Mouse (Mus musculus) intestine, embryonic 16.5 days (tissue): ENCODE results near the gene Colq. TPM values are rescaled to one million over a fixed set of nuclear protein-coding genes. Genes with fewer than 3 reads are reported as not detected.

ENCODE experiments used
- ATAC-seq: fragments of 200-750 bp; cut with Nextera tagmentation; 2 replicates; pipeline ENCODE4 v1.8.0; 2017; ENCODE audit warnings: moderate TSS enrichment, moderate library complexity
- H3K27ac ChIP-seq: fragments of 300-500 bp; sonication (generic); 2 replicates; pipeline ENCODE4 v1.5.1; 2014; ENCODE audit warnings: mild to moderate bottlenecking, low read length
- H3K27me3 ChIP-seq: fragments of 300-500 bp; sonication (generic); replicated peaks from 2 replicates; pipeline ENCODE4 v1.6.1; 2014; ENCODE audit warnings: low read length, control low read depth, mixed read lengths; ENCODE audit not compliant: control insufficient read depth, insufficient read depth
- H3K36me3 ChIP-seq: fragments of 300-500 bp; sonication (generic); 2 replicates; pipeline ENCODE4 v1.6.1; 2014; ENCODE audit warnings: low read length, control low read depth; ENCODE audit not compliant: control insufficient read depth, insufficient read depth
- H3K4me1 ChIP-seq: fragments of 300-500 bp; sonication (generic); 2 replicates; pipeline ENCODE4 v1.6.1; 2014; ENCODE audit warnings: low read length, control low read depth, mixed read lengths; ENCODE audit not compliant: control insufficient read depth, insufficient read depth
- H3K4me2 ChIP-seq: fragments of 300-500 bp; sonication (generic); 2 replicates; pipeline ENCODE4 v1.6.1; 2014; ENCODE audit warnings: low read depth, low read length, control low read depth
- H3K4me3 ChIP-seq: fragments of 300-500 bp; sonication (generic); 2 replicates; pipeline ENCODE4 v1.5.1; 2014; ENCODE audit warnings: mild to moderate bottlenecking, low read length
- H3K9ac ChIP-seq: fragments of 300-500 bp; sonication (generic); 2 replicates; pipeline ENCODE4 v1.6.1; 2014; ENCODE audit warnings: low read depth, low read length
- H3K9me3 ChIP-seq: fragments of 300-500 bp; sonication (generic); 2 replicates; pipeline ENCODE4 v1.6.1; 2016; ENCODE audit warnings: low read length, control low read depth; ENCODE audit not compliant: control insufficient read depth
- WGBS: fragments of 180-500 bp; shearing (Covaris S2); extraction: QIAGEN DNeasy Blood & Tissue Kit; methylation state at CpG from one replicate; pipeline ENCODE4 v1.1.7; 2014; 5-methylcytosine and 5-hydroxymethylcytosine counted together
- polyA plus RNA-seq: library from polyadenylated mRNA; unstranded; fragments of >200 nt; fragmentation: Nextera tagmentation; extraction: Ambion mirVana; gene quantifications from 2 replicates; pipeline ENCODE4 v1.2.1, GENCODE M21; 2015

Colq gene
- polyA plus RNA-seq, 1 experiment from 2014 or later: 0.92 TPM

DNA sequence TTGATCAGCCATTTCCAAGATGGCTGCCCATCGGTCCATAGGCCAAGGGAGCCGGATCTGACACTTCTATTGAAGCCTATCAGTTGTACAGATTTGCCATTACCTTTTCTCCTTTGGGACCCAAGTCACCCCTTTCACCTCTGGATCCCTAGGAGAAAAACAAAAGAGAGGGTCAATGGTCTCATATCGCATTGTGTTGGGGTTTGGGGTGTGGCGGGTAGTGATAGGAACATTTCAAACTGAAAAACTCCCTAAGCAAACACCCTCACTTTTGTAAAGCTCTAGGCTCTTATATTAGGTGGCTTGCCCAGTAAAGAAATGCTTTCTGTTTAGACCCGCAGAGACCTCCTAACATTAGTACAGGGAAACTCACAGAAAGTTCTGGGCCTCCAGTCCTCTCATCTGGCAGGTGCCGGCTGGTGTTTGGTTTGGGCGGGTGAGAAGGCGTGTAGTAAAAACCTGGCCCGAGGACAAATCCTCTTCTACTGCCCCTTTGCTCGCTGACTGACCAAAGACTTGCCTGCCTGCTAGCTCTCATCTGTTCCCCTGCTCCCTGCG, 47.2 kb downstream of the Colq start:
- ATAC-seq: no peak
- 0 out of 2 replicates have a peak overlapping the region, but pooled peaks have one; percentile 5 for H3K9ac ChIP-seq
- H3K27me3 ChIP-seq: no peaks in the 10 kb centered on the region
- no peak overlapping the region for H3K27ac ChIP-seq
- no peaks in the 10 kb centered on the region for H3K4me1 ChIP-seq
- no peak overlapping the region for H3K4me3 ChIP-seq
- 67% methylated on average over 11 of the region's 11 CpGs for WGBS
- H3K36me3 ChIP-seq: no peaks in the 10 kb centered on the region
- 0 out of 2 replicates have a peak, but pooled peaks cover 2% of the 10 kb centered on the region for H3K9me3 ChIP-seq
- no peak overlapping the region for H3K4me2 ChIP-seq

DNA sequence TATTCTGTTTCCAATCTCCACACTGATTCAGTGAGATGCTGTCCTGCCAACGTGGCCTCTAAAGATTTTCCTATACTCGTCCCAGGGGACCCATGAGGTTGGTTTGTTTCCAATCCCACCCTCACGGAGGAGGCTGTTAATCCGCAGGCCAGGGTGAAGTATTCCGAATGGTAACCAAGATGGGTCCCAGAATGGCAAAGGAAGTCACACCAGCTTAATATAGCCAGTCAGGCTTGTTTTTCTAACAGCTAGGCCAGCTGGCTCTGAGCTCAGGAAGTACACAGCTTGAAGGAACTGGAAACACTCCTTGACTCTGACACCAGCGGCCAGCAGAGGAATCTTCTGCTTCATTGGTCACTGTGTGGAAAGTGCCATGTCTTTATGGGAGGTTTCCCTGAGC, 53.8 kb downstream of the Colq start:
- Histone ChIP-seq H3K4me1 (0 out of 2 replicates have a peak, but pooled peaks cover 4% of the 10 kb centered on the region), H3K9me3 (no peaks in the 10 kb centered on the region), H3K4me2 (no peak overlapping the region), H3K27me3 (no peaks in the 10 kb centered on the region), H3K36me3 (no peaks in the 10 kb centered on the region), H3K4me3 (no peak overlapping the region), H3K27ac (no peak overlapping the region), H3K9ac (no peak overlapping the region)
- ATAC-seq: no peak
- 81% methylated on average over 6 of the region's 6 CpGs for WGBS

DNA sequence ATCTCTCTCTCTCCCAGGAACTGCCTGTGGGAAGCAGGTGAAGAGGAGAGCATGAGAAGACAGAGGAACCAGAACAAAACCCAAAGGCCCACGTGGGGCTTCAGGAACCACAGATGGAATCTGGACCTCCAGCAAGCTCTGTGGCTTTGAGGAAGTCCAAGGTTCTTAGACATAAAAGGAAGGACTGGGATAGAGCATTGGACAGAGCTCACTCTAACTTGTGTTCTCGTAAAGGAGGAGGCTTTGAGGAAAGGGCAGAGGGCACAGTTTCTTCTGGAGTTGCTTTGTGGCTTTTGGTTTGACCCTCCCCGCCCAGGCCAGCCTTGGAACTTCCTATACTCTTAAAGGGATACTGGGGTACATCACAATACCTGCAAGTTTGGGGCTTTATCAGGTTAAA, 58.5 kb downstream of the Colq start:
- WGBS: 53% methylated on average over 3 of the region's 3 CpGs
- Histone ChIP-seq H3K9ac (no peak overlapping the region), H3K36me3 (no peaks in the 10 kb centered on the region), H3K27ac (no peak overlapping the region), H3K4me2 (no peak overlapping the region), H3K9me3 (no peaks in the 10 kb centered on the region), H3K4me1 (0 out of 2 replicates have a peak, but pooled peaks cover 4% of the 10 kb centered on the region), H3K27me3 (no peaks in the 10 kb centered on the region), H3K4me3 (no peak overlapping the region)
- no peak for ATAC-seq

DNA sequence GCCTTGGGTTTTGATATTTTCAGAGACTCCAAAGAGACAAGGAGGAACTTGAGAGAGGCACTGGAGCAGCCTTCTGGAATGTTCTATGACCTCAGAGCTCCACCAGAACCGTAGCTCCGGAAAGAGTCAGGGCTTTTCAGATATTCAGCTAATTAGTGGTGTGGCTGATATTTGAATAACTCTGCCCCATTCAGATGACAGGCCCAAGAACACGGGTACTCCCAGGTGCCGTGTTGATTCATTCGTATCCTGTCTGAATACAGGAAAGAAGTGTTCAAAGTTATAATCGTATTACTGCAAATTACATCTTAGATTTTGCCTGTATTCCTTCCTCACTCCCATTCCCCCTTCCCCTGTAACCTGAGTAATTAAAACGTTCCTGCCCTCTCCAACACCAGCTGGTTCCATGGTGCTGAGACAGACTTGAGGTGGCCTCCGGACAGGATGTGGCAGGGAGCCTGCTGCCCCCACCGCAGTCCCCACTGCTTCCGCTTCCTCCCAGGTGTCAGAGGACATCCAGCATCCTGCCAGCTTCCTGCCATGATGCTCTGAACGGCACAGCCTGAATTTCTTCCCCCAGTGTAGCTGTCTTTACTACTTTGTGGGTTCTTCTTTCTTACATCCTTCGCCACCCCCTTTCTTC, 59.5 kb downstream of the Colq start:
- no peaks in the 10 kb centered on the region for H3K36me3 ChIP-seq
- H3K27me3 ChIP-seq: no peaks in the 10 kb centered on the region
- 0 out of 2 replicates have a peak, but pooled peaks have one; percentile 24 for ATAC-seq
- H3K9ac ChIP-seq: no peak overlapping the region
- no peak overlapping the region for H3K4me2 ChIP-seq
- WGBS: 59% methylated on average over 12 of the region's 12 CpGs
- 0 out of 2 replicates have a peak, but pooled peaks cover 4% of the 10 kb centered on the region for H3K4me1 ChIP-seq
- no peak overlapping the region for H3K4me3 ChIP-seq
- H3K27ac ChIP-seq: peak overlapping the region; percentile 73
- no peaks in the 10 kb centered on the region for H3K9me3 ChIP-seq

DNA sequence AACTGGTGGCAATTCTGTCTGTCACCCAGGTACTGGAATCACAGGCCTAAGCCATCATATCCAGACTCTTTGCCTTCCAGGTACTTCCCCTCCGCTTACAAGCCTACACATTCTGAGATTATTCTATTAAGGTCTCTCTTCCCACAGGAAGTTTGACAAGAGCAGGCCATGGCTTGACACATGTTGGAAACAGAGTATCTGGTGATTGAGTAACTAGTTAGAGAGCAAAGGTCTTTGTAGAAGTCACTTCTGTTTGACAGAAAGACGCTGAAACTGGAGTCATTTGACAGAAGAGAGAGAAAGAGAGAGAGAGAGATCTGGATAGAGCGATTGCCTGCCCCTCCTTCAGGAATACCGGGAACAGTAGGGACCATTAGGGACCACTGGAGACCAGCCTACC, 60.3 kb downstream of the Colq start:
- Histone ChIP-seq H3K27ac (peak overlapping the region; percentile 77), H3K36me3 (no peaks in the 10 kb centered on the region), H3K4me2 (no peak overlapping the region), H3K27me3 (no peaks in the 10 kb centered on the region), H3K9ac (no peak overlapping the region), H3K4me3 (no peak overlapping the region), H3K9me3 (no peaks in the 10 kb centered on the region), H3K4me1 (0 out of 2 replicates have a peak, but pooled peaks cover 4% of the 10 kb centered on the region)
- 64% methylated on average over 4 of the region's 4 CpGs for WGBS
- ATAC-seq: peak; percentile 82

DNA sequence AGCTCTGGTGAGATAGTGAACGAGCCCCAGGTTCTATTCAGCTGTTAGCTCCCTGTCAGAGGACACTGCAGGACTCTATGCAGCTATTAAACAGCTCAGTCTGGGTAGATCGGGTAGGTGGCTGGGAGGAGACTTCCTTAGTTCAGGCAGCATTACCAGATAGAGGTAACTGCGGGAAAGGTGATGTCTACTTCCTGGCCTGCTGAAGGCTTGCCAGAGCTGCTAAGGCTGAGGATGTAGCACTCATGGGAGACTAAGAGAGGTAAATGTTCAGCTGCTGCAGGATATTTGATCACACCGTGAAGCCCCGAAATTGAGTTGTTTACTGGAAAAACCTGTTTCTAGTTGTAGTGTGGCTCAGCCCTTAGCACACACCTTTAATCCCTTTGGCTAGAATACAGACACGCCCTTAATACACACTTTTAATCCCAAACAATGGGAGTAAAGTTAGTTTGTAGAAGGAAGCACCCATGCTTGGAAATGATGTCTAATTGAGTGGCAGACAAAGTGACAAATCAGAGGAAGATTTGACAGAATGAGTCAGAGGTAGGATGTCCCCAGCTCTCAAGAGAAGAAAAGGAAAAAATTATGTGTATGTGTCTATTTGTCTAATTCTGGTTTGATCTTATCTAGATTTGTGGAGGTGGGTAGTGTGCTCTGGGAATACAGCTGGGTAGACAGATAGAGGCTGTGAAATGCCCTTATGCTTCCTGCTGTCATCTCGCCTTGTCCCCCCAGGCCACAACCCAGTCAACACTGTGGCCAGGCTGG, 65.9 kb downstream of the Colq start:
- Histone ChIP-seq H3K4me3 (no peak overlapping the region), H3K9me3 (no peaks in the 10 kb centered on the region), H3K36me3 (no peaks in the 10 kb centered on the region), H3K27me3 (no peaks in the 10 kb centered on the region), H3K9ac (no peak overlapping the region), H3K4me2 (no peak overlapping the region), H3K27ac (no peak overlapping the region), H3K4me1 (no peaks in the 10 kb centered on the region)
- 71% methylated on average over 7 of the region's 7 CpGs for WGBS
- ATAC-seq: no peak

DNA sequence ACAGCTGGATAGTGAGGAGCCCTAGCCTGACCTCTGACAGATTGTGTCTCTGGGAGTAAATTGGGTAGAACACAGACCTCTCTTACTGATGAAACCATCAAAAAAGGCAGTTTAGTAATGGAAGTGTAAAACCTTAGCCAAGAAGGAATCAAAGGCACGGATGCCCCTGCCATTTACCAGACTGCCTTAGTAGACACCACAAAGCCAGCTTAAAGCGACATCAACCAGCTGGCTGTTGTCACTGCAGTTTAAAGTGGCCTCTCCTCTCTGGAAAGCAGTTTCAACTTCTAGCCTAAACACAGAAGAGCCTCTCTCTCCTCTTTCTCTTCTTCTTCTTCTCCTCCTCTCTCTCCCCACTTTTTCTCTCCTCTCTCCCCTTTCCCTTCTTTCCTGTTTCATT, 69.8 kb downstream of the Colq start:
- Histone ChIP-seq H3K9me3 (no peaks in the 10 kb centered on the region), H3K27ac (no peak overlapping the region), H3K4me1 (no peaks in the 10 kb centered on the region), H3K27me3 (no peaks in the 10 kb centered on the region), H3K36me3 (no peaks in the 10 kb centered on the region), H3K4me2 (no peak overlapping the region), H3K4me3 (no peak overlapping the region), H3K9ac (no peak overlapping the region)
- no peak for ATAC-seq
- WGBS: 52% methylated on average over 2 of the region's 2 CpGs

DNA sequence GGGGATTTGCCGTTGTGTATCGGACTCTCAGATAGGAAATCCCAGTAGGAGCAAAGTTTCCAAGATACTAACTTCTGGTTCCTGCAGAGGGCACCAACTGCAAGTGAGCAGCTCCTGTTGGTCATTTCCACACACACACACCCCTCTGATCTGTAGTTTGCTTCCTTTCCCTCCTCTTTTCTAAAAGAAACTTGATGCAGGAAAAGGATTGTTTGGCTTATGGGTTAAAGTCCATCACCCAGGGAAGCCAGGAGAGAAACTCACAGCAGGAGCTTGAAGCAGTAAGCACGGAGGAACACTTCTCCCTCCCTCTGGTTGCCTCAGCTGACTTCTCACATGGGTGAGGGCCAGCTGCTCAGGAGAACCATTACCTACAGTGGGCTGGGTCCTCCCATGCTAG, 72.0 kb downstream of the Colq start:
- Histone ChIP-seq H3K36me3 (no peaks in the 10 kb centered on the region), H3K9me3 (no peaks in the 10 kb centered on the region), H3K9ac (peak overlapping the region; percentile 23; the same call in 1 of the 2 replicates), H3K4me2 (peak overlapping the region; percentile 44), H3K27me3 (no peaks in the 10 kb centered on the region), H3K27ac (no peak overlapping the region), H3K4me3 (no peak overlapping the region), H3K4me1 (no peaks in the 10 kb centered on the region)
- WGBS: 20% methylated on average over 3 of the region's 3 CpGs
- ATAC-seq: peak; percentile 84

DNA sequence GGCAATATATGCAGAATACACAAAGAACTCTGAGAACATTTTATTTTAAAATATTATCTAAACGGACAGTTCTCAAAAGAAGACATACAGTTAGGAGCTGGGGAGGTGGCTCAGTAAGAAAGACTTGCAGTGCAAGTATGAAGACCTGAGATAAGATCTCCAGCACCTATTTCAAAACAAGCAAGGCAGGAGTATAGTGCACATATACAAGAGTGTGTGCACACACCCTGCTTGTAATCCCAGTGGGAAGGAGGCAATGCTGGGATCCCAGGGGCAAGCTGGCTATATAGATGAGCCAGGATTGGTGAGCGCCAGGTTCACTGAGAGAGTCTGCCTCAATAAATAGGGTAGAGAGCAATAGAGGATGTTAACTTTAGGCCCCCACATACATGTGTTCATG, 75.2 kb downstream of the Colq start:
- Histone ChIP-seq H3K4me2 (no peak overlapping the region), H3K27me3 (no peaks in the 10 kb centered on the region), H3K27ac (no peak overlapping the region), H3K4me3 (no peak overlapping the region), H3K4me1 (no peaks in the 10 kb centered on the region), H3K9ac (no peak overlapping the region), H3K9me3 (no peaks in the 10 kb centered on the region), H3K36me3 (no peaks in the 10 kb centered on the region)
- ATAC-seq: no peak
- WGBS: 82% methylated on average over 2 of the region's 2 CpGs
